ENCODE assay signal across 23 mouse cellular contexts in genomic region chr7:129574471-129574870, GRCm38 (mm10). TPM values are rescaled to one million over a fixed set of nuclear protein-coding genes. Genes with fewer than 3 reads are reported as not detected.
A peak's percentile ranks its signal among the peaks of the same experiment; 100 is the strongest.
DNase-seq lines count a peak whose midpoint lies in the region; ATAC-seq and TF ChIP-seq lines count a peak whose summit lies in the region.
"Had no signal": no experiment of that assay in that cellular context is flagged by ENCODE, and none has a peak within 500 bp of the region (broad histone marks: within the 10 kb centered on the region; RNA-seq: fewer than 3 reads in every experiment).

No protein-coding gene starts in this region.

- TF ChIP-seq POLR2A in lung, adult 2 months (IDR thresholded peaks at IDR 0.05; ENCODE audit: borderline replicate concordance, extremely low read depth, low read depth, low read length): no peak

- no peaks in the 10 kb centered on the region for H3K4me1 ChIP-seq in heart, embryonic 11.5 days (ENCODE audit: control insufficient read depth, insufficient read depth, low read length)
- H3K4me1 ChIP-seq in lung, adult 2 months (ENCODE audit: control insufficient read depth, insufficient read depth, low read length): no peaks in the 10 kb centered on the region
- peaks cover 4% of the 10 kb centered on the region for H3K4me1 ChIP-seq in midbrain, embryonic 15.5 days
- H3K4me1 ChIP-seq in midbrain, embryonic 11.5 days (ENCODE audit: control insufficient read depth, insufficient read depth, low read length): no peaks in the 10 kb centered on the region
- H3K4me1 ChIP-seq: midbrain, embryonic 12.5 days; neural tube, embryonic 12.5 days had no signal

- no peak overlapping the region for H3K4me3 ChIP-seq in heart, embryonic 11.5 days (ENCODE audit: low read depth, low read length)
- no peak overlapping the region for H3K4me3 ChIP-seq in lung, adult 2 months (replicated peaks; ENCODE audit: extremely low read depth, low read depth, low read length)
- H3K4me3 ChIP-seq in midbrain, embryonic 15.5 days: no peak overlapping the region
- H3K4me3 ChIP-seq in midbrain, embryonic 11.5 days (ENCODE audit: low read depth, low read length): no peak overlapping the region
- H3K4me3 ChIP-seq: forebrain, embryonic 13.5 days; gastrocnemius, adult 2 months; midbrain, embryonic 12.5 days; neural tube, embryonic 12.5 days had no signal

- peak; percentile 32 for DNase-seq in heart, adult 8-10 months (ENCODE audit: low spot score)
- DNase-seq in lung, postnatal 36 days: peak; percentile 15
- DNase-seq in lung, adult 2 months: no peak
- no peak for DNase-seq in adrenal gland, adult 2 months
- DNase-seq in midbrain, embryonic 11.5 days (ENCODE audit: low spot score, missing footprints): no peak
- DNase-seq: cerebellum, adult 18-20 months; cerebellum, postnatal 25 days; gastrocnemius, adult 2 months; heart, postnatal 4 days; kidney, adult 8-10 months; kidney, postnatal 14 days; lung, postnatal 4 days; right cerebral cortex, postnatal 25 days had no signal

- no peak for TF ChIP-seq CTCF in lung, adult 2 months (IDR thresholded peaks at IDR 0.05; ENCODE audit: insufficient read depth, low read length)

- H3K27ac ChIP-seq in heart, embryonic 11.5 days (ENCODE audit: low read depth, low read length): no peak overlapping the region
- no peak overlapping the region for H3K27ac ChIP-seq in midbrain, embryonic 15.5 days
- H3K27ac ChIP-seq in midbrain, embryonic 11.5 days (ENCODE audit: low read depth, low read length): no peak overlapping the region
- H3K27ac ChIP-seq: forebrain, embryonic 13.5 days; gastrocnemius, adult 2 months; midbrain, embryonic 12.5 days; neural tube, embryonic 12.5 days had no signal

- H3K9ac ChIP-seq in heart, embryonic 11.5 days (ENCODE audit: low read depth, low read length): no peak overlapping the region
- H3K9ac ChIP-seq in midbrain, embryonic 15.5 days: no peak overlapping the region
- H3K9ac ChIP-seq in midbrain, embryonic 11.5 days (ENCODE audit: low read length): no peak overlapping the region
- H3K9ac ChIP-seq: forebrain, embryonic 13.5 days; hindbrain, embryonic 14.5 days; midbrain, embryonic 12.5 days; neural tube, embryonic 12.5 days had no signal

- 59% methylated on average over 4 of the region's 4 CpGs for WGBS in heart, embryonic 11.5 days (ENCODE audit: insufficient replicate concordance)
- 44% methylated on average over 4 of the region's 4 CpGs for WGBS in lung, adult 2 months
- 80% methylated on average over 4 of the region's 4 CpGs for WGBS in midbrain, embryonic 15.5 days
- 80% methylated on average over 4 of the region's 4 CpGs for WGBS in midbrain, embryonic 11.5 days

- H3K9me3 ChIP-seq in heart, embryonic 11.5 days (replicated peaks; ENCODE audit: control insufficient read depth, low read length): no peaks in the 10 kb centered on the region
- no peaks in the 10 kb centered on the region for H3K9me3 ChIP-seq in midbrain, embryonic 15.5 days
- H3K9me3 ChIP-seq in midbrain, embryonic 11.5 days (ENCODE audit: control insufficient read depth, low read length): no peaks in the 10 kb centered on the region
- H3K9me3 ChIP-seq: forebrain, embryonic 13.5 days; G1E; midbrain, embryonic 12.5 days; neural tube, embryonic 12.5 days had no signal

- no peak overlapping the region for H3K4me2 ChIP-seq in heart, embryonic 11.5 days
- no peak overlapping the region for H3K4me2 ChIP-seq in midbrain, embryonic 15.5 days
- H3K4me2 ChIP-seq in midbrain, embryonic 11.5 days: no peak overlapping the region
- H3K4me2 ChIP-seq: forebrain, embryonic 13.5 days; hindbrain, embryonic 14.5 days; liver, embryonic 11.5 days; midbrain, embryonic 12.5 days; neural tube, embryonic 12.5 days had no signal

- no peaks in the 10 kb centered on the region for H3K27me3 ChIP-seq in heart, embryonic 11.5 days (ENCODE audit: control insufficient read depth, insufficient read depth, low read length)
- H3K27me3 ChIP-seq in midbrain, embryonic 15.5 days (replicated peaks): no peaks in the 10 kb centered on the region
- no peaks in the 10 kb centered on the region for H3K27me3 ChIP-seq in midbrain, embryonic 11.5 days (ENCODE audit: control insufficient read depth, insufficient read depth, low read length)
- H3K27me3 ChIP-seq: forebrain, embryonic 13.5 days; neural tube, embryonic 12.5 days had no signal

- no peak for ATAC-seq in heart, embryonic 11.5 days (replicated peaks; ENCODE audit: insufficient number of reproducible peaks, low FRiP score, low TSS enrichment)
- ATAC-seq in megakaryocyte, adult 5-6 weeks (ENCODE audit: poor library complexity, severe bottlenecking): peak; percentile 92
- no peak for ATAC-seq in midbrain, embryonic 15.5 days (replicated peaks)
- ATAC-seq in midbrain, embryonic 11.5 days (ENCODE audit: low FRiP score): no peak
- ATAC-seq: forebrain, embryonic 13.5 days; Patski had no signal

- no peaks in the 10 kb centered on the region for H3K36me3 ChIP-seq in heart, embryonic 11.5 days (ENCODE audit: control insufficient read depth, insufficient read depth, low read length)
- no peaks in the 10 kb centered on the region for H3K36me3 ChIP-seq in midbrain, embryonic 15.5 days (replicated peaks)
- no peaks in the 10 kb centered on the region for H3K36me3 ChIP-seq in midbrain, embryonic 11.5 days (ENCODE audit: control insufficient read depth, insufficient read depth, low read length)
- H3K36me3 ChIP-seq: G1E; midbrain, embryonic 12.5 days; neural tube, embryonic 12.5 days had no signal

RNA-seq across cellular contexts. Expression of gene Wdr11, which starts 17.2 kb away (rescaled TPM):
- total RNA-seq in heart, adult 8-10 months (2022): 10 to 100 TPM; 19.5 to 22.5 (median 22.2) TPM
- 30.5 and 31.4 TPM in 2 replicates for polyA plus RNA-seq in heart, embryonic 11.5 days (2014; fragmentation: Nextera tagmentation; extraction: Ambion mirVana)
- 16.1 and 28.1 TPM in 2 replicates for polyA plus RNA-seq in lung, adult 2 months (2012; rRNA removed)
- 24.9 and 30.9 TPM in 2 replicates for total RNA-seq in megakaryocyte, adult 5-6 weeks (2015)
- total RNA-seq in megakaryocyte, adult 5-6 weeks (2017): 24.2 and 27.9 TPM in 2 replicates
- polyA plus RNA-seq in midbrain, embryonic 15.5 days (2015; fragmentation: Nextera tagmentation; extraction: Ambion mirVana): 37.1 and 40.3 TPM in 2 replicates
- total RNA-seq in adrenal gland, adult 2 months (2021): 10 to 100 TPM; 35.3 to 41.6 TPM
- polyA plus RNA-seq in adrenal gland, adult 2 months (2012; rRNA removed): 8.7 and 11.0 TPM in 2 replicates
- polyA plus RNA-seq in midbrain, embryonic 11.5 days (2014; fragmentation: Nextera tagmentation; extraction: Ambion mirVana): 37.6 and 39.9 TPM in 2 replicates

Comparison
In these comparisons a context has a peak if more than half of its experiments do, and no peak if none do; other contexts are left out.
1. DNase-seq: peak in heart, adult 8-10 months (single experiment) and lung, postnatal 36 days (single experiment); none in lung, adult 2 months (single experiment), adrenal gland, adult 2 months (single experiment) and midbrain, embryonic 11.5 days (single experiment).